Mouse (Mus musculus) fat pad, adult 2 months (tissue): ENCODE measurements around the gene Ccdc13.

ENCODE experiments used
- DNase-seq: peaks from one replicate; pipeline ENCODE4 v3.0.0-alpha.2; 2011; ENCODE audit warnings: low read depth, low spot score; ENCODE audit errors: extremely low read depth

Ccdc13 gene

GRCm38 (mm10) chr9:121847138-121847537 is 7.9 kb upstream of the Ccdc13 start:
- no peak for DNase-seq

- DNase-seq = no peak
Observed at GRCm38 (mm10) chr9:121846526-121847118, 7.4 kb upstream of the Ccdc13 start.

GRCm38 (mm10) chr9:121842914-121843313 is 3.7 kb upstream of the Ccdc13 start:
- DNase-seq = no peak

- DNase-seq = no peak
Observed at GRCm38 (mm10) chr9:121839622-121839965, 333 bp upstream of the Ccdc13 start.

GRCm38 (mm10) chr9:121838008-121838407 is 1.3 kb downstream of the Ccdc13 start:
- DNase-seq = no peak

GRCm38 (mm10) chr9:121833825-121834224 is 5.4 kb downstream of the Ccdc13 start:
- no peak for DNase-seq

GRCm38 (mm10) chr9:121830956-121831293 is 8.3 kb downstream of the Ccdc13 start:
- DNase-seq = no peak

- no peak for DNase-seq
Observed at GRCm38 (mm10) chr9:121830243-121830955, 8.9 kb downstream of the Ccdc13 start.

GRCm38 (mm10) chr9:121829270-121829992 is 9.8 kb downstream of the Ccdc13 start:
- DNase-seq = no peak

GRCm38 (mm10) chr9:121828314-121828713 is 10.9 kb downstream of the Ccdc13 start:
- no peak for DNase-seq

- DNase-seq = no peak
Observed at GRCm38 (mm10) chr9:121826356-121826755, 12.9 kb downstream of the Ccdc13 start.

- DNase-seq = no peak
Observed at GRCm38 (mm10) chr9:121823991-121824390, 15.3 kb downstream of the Ccdc13 start.

- DNase-seq = peak; percentile 77
Observed at GRCm38 (mm10) chr9:121823051-121823450, 16.2 kb downstream of the Ccdc13 start.

GRCm38 (mm10) chr9:121822585-121822991 is 16.7 kb downstream of the Ccdc13 start:
- DNase-seq = no peak

- DNase-seq = no peak
Observed at GRCm38 (mm10) chr9:121820765-121821164, 18.5 kb downstream of the Ccdc13 start.

GRCm38 (mm10) chr9:121819771-121820471 is 19.3 kb downstream of the Ccdc13 start:
- DNase-seq = peak; percentile 76

GRCm38 (mm10) chr9:121819073-121819770 is 20.0 kb downstream of the Ccdc13 start:
- no peak for DNase-seq

- no peak for DNase-seq
Observed at GRCm38 (mm10) chr9:121815183-121815582, 24.1 kb downstream of the Ccdc13 start.

- no peak for DNase-seq
Observed at GRCm38 (mm10) chr9:121810081-121810821, 29.0 kb downstream of the Ccdc13 start.

- DNase-seq = no peak
Observed at GRCm38 (mm10) chr9:121808511-121808910, 30.8 kb downstream of the Ccdc13 start.
